Mouse (Mus musculus): ENCODE results near the gene Dusp13.
A peak's percentile ranks its signal among the peaks of the same experiment; 100 is the strongest.

Gene Dusp13

DNA sequence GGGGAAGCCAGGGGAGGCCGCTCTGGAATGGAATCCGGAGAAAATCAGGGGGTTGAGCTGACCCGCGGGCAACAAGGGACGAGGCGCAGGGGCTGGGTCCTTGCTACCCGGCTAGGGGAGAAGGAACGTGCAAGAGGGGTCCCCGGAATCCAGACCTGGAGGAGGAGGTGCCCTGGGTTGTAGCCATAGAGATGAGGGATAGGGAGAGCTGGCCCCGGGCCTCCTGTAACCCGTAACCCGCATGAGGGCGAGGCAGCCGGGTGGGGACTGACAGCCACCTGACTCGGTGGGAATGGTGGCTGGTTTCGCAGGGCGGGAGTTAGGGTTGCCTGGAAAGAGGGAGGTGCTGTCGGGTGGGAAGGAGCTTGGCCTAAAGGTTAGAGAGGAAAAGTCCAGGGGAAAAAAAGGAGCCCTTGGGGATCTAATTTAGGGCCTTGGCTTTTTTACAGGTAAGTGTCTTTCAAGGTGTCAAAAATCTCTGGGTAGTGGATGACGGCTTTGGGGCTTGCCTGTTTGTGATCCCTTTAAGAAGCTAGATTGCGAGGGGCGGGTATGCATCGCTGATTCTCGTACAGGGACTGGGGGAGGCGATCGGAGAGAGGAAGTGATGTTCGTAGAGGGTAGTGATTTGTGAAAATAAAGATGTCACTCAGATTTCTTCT, at the start of gene Dusp13:
TSS of gene Dusp13 (minus strand) at position 301 of the 662 bp plus-strand sequence.
- peak; percentile 79 for DNase-seq (ENCODE audit: low spot score)

DNA sequence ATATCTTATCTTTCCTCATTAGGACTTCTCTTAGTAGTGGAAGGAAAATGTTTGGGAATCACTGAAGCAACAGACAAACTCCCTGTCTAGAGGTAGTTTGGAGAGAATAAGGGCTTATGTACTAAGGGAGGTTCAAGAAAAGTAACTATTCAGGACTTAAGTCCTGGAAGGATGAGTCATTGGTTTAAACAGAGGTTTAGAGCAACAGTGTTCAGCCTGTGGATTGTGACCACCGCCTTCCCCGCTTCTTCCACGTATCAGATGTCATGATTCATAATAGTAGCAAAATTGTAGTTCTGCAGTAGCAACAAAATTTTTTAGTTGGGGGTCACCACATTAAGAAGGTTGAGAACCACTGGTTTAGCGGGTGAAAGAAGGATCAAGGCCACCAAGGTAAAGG, 49.7 kb upstream of the Dusp13 start:
- DNase-seq (ENCODE audit: low spot score), result no peak

DNA sequence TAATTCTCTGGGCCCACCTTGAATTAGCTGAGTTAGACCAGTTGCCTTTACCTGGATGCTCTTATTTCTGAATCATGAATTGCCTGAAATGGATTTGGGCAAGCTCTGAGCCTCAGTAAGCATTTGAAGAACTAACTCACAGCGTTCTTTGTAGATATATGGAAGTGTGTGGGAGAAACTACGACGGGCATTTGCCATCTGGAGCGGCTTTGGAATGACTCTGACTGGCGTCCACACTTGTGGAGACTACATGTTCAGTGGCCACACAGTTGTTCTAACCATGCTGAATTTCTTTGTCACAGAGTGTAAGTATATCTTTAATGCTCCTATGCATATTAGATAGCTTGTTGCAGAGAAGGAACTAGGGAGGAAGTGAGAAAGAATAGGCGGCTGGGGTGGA, 41.3 kb upstream of the Dusp13 start:
- no peak for DNase-seq (ENCODE audit: low spot score)

DNA sequence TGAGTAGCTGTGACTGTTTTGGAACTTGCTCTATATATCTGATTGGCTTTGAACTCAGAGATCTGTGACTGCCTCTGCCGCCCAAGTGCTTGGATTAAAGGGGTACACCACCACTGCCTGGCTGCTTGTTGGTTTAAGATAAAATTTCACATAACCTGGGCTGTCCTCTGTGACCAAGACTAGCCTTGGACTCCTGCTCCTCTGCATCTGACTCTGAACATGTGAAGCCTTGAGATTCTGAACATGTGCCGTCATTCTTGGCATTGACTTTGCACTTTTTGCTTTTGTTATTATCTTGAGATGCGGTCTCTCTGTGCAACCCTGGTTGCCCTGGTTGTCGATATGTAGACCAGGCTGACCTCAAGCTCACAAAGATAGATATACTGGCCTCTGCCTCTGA, 40.7 kb upstream of the Dusp13 start:
- DNase-seq (ENCODE audit: low spot score), result no peak

DNA sequence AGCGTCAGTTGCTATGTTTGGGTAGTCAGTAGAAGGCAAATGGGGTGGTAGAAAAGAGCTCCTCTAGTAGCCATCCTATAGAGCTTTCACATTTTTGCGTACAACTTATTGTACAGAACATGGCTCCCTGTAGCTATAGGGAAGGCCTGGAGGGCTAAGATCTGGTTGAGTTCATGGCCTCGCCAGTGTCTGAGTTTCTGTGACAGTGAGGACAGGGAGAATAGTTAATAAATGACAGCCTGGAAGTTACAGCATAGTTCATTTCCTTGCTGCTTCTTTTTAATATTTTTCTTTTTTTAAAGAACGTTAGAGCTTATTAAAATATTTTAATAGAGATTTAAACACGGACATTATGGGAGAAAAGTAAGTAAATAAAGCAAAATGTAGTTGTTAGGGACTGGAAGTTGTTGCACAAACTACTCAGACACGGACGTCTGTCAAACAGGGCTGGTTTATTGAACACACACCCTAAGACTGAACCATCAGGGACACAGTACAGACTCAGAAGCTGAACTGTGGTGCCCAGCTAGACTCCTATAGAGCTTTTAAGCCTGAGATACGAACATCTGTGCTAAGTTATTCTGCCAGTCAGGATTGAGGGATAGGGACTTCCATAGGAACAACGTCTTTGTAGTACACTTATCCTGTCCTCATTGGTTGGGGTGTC, 39.7 kb upstream of the Dusp13 start:
- DNase-seq (ENCODE audit: low spot score), result no peak

DNA sequence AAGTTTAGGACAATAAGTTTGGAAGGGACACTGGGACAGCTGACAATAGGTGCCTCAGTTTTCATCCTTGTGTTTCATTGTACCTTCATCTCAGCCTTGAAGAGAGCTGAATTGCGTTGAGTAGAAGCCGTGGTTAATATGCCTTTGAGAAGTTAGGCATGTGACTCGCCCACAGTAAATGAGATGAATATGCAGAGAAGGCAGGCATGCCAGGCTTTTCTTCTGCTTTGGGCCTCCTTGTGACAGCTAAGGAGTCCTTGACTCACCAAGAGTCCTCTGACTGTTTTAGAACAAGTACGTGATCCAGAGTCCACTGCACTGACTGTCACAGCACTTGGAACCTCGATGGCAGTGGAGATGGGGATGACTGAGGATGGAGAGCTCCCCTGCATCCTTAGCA, 37.1 kb upstream of the Dusp13 start:
- DNase-seq (ENCODE audit: low spot score), result no peak

DNA sequence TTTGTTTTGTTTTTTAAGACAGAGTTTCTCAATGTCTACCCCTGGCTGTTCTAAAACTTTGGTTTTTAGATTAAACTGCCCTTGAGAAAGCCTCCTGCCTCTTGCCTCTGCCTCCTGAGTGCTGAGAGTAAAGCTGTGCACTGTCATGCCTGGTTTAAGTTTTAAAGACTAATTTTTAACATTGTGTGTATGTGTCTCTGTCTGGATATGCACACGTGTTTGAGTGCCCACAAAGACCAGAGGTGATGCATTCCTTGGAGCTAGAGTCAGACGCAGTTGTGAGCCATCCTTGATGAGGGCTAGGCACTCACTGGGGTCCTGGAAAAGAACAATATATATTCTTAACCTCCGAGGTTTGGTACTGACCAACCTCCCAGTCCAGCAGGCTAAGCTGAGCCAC, 36.4 kb upstream of the Dusp13 start:
- no peak for DNase-seq (ENCODE audit: low spot score)

DNA sequence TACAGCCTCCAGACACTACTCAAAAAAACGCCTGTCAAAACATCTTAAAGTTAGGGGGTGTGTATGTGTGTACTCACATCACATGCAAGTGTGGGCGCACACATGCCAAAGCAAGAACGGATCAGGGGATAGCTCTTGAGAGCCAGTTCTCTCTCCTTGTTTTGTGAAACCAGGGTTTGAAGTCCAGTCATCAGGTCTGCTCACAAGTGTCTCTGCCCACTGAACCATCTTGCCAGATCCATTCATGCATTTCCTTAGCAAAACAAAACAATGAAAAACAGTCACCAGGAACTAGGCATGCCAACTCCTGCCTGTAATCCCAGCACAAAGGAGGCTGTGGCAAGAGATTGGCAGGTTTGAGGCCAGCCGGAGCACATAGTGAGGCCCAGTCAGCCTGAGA, 35.5 kb upstream of the Dusp13 start:
- DNase-seq (ENCODE audit: low spot score), result no peak

DNA sequence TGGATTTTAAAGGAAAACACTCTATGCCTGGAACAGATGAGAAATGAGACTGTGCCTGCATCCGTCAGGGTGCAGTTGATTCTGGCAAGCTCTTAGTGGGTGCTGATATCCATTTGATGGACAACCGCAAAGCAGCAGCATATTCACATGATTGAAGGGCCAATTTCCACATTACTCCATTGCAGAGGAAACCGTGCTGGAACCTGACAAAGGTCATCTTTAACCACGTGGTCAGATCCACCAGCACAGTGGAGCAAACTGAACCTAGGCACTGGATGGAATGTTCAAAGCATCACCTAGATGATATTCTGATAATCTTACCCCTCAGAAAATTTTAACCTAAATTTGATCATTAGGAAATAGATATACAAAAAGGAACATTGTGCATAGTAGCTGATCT, 25.2 kb upstream of the Dusp13 start:
- DNase-seq (ENCODE audit: low spot score), result no peak

DNA sequence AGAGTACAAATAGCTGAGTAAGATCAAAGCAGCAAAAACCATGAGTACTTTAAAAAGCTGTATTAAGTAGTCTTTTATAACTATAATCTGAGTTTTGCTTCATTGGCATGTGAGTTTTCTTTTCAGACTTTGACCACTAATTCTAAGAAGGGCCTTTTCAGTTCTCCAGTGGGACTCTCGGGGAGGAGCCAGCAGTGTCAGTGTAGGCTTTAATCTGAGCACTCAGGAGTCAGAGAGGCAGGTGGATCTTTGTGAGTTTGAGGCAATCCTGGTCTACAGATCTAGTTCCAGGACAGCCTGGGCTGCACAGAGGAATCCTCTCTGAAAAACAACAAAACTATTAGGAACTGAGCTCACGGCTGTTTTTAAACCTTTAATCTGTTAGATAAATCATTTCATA, 23.0 kb upstream of the Dusp13 start:
- no peak for DNase-seq (ENCODE audit: low spot score)

DNA sequence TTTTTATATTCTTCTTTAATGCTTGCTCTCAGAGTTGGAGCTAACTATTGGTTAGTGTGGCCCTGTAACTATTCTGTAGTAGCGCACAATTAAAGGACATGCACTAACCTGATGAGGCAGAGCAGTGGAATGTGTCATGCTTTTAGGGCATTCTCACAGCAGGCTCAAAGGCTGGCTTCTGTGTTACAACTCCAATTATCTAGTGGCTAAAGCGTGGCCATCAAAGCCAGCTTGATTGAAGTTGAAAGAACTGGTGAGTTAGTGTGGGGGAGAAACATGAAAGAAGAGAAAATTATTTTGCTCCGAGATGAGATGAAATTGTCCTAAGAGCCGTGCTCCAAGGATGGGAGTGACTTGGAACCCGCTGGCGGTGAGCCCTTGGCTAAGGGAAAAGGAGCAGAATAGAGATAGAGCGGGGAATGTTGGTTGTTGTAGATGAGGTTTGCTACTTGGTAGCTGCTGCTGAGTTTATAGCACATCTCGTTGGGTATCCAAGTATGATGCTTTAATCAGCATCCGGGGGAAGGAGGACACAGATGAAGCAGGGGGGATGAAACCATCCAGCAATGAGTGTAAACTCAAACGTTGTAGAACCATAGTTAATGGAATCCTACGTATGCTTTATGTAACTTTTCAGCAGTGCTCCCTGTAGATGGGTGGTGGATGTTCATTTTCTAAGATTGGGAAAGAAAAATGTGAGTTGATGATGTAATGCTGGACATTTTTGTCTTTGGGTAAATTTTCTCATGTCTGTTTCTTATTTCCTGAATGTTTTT, 21.7 kb upstream of the Dusp13 start:
- DNase-seq (ENCODE audit: low spot score), result no peak

DNA sequence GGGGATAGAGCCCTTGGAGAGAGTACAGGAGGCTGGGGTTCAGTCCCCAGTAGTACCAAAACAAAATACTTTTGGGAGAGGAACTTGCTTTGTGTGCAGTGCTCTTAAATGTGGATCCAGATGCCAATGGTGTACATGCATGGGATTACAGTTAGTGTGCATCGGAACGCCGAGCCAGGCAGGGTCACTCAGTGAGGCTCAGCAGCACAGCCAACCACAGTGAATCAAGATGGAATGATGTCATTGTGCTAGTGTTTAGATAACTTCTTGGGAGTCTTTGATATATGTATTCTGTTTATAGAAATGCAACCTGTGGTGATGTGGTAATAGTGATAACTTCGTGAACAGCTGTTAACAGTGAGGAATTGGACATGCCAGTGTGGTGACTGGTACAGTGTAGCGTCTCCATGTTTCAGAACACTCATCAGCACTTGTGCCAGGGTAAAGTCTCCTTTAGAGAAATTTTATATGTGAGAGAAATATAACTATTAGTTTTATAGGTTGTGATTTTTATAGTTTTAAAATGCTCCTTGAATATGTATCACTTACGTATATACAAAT, 15.5 kb upstream of the Dusp13 start:
- no peak for DNase-seq (ENCODE audit: low spot score)

DNA sequence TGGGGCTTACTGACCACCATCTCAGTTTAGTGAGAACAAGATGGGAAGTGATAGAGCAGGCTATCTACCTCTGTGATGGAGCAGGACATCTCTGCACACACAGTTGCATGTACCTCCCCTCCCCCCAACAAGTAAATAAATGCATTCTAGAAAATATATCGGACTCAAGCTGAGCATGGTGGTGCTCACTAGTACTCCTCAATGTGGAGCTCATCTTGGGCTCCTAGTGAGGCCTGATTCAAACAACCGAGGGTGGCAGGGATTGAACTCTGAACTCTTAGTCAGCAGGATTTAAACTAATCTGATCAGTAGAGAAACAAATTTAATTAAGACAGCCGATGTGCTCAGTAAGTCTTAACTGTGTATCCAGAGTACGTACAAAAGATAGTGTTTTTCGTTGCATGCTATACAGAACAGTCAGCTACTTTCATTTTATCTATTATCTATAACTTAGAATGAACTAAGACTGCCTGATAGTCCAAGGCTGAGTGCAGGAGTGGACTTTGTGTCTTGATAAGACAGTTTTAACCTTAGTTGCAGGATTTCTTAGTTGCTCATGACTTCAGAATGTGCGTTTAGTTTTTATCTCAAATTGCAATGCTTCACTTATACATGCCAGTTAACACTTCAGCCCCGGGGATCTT, 14.9 kb upstream of the Dusp13 start:
- peak; percentile 55 for DNase-seq (ENCODE audit: low spot score)

DNA sequence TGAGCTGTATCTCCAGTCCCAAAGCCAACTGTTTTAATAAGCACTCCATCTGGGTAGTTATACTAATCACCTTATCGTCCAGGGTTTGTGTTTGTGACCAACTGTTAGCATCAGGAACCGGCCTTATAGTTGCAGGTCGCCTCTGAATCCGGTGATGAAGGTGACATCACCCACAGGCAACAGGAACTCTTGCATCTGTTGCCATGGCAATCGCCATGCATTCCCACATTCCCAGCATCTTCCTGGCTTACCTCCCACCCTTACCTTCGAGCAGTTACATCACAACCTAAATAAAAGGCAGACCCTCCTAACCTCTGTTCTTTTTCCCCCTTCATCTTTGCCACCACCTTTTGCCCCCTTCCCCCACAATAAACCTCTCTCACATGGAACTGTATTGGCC, 13.7 kb upstream of the Dusp13 start:
- no peak for DNase-seq (ENCODE audit: low spot score)

DNA sequence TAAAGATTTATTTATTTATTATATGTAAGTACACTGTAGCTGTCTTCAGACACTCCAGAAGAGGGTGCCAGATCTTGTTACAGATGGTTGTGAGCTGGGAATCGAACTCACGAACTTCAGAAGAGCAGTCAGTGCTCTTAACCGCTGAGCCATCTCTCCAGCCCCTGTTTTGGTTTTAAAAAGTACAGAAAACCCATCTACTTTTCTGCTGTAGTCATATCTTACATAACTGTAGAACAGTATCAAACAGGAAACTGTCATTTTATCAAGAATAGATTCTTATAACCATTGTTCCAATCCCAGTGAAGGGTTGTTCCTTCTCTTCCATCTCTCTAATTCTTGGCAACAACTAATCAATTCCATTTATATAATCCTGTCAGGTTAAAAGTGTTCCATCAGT, 12.8 kb upstream of the Dusp13 start:
- no peak for DNase-seq (ENCODE audit: low spot score)

DNA sequence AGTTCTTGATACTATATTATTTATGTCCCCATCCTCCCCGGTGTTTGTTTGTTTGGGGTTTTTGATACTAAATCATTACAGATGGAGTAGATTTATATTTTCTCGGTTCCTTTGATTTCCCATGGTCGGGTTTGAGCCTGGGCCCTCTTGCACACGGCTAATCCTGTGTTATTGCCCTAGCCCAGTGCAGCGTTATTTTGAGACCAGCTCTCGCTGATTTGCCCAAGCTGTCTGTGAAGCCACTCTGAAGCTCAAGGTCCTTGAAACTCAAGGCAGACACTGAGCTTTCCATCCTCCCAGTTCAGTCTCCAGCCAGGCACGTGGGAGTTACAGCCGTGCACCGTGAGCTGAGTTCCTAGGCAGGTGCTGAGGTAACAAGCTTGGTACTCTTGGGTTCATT, 10.6 kb upstream of the Dusp13 start:
- DNase-seq (ENCODE audit: low spot score), result no peak

DNA sequence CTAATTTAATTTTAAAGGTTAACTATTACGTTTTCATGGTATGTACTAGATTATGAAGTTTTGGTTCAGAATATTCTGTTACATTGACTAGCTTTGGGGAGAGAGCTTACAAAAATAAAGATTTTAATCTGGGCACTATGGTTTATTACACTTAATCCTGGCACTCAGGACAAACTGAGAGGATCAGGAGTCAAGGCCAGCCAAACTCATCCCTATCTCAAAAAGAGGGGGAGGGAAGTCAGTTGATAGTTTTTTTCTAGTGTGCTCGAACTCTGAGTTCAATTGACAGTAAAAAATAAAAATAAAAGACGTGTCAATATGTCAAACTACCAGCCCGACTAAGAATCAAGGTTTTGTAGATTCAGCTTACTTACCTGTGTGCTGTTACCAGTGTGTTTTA, 2.4 kb upstream of the Dusp13 start:
- DNase-seq (ENCODE audit: low spot score), result no peak

DNA sequence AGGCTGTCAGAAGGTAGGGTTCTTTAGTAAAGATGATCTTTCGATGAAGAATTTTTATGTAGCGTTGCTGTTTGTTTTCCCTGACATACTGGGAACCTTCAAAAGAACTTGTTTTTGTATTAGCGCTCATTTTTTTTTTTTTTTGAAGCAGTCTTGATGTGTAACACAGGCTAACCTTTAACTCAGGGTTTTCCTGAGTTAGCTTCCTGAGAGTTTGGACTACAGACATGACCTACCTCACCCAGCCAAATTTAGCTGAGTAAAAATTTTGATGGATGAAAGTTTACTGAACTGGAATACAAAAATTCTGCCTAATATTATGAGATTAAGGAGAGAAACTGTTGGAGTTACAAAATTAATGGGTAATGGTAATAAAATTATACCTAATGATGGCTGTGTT, 1.4 kb upstream of the Dusp13 start:
- DNase-seq (ENCODE audit: low spot score), result no peak

DNA sequence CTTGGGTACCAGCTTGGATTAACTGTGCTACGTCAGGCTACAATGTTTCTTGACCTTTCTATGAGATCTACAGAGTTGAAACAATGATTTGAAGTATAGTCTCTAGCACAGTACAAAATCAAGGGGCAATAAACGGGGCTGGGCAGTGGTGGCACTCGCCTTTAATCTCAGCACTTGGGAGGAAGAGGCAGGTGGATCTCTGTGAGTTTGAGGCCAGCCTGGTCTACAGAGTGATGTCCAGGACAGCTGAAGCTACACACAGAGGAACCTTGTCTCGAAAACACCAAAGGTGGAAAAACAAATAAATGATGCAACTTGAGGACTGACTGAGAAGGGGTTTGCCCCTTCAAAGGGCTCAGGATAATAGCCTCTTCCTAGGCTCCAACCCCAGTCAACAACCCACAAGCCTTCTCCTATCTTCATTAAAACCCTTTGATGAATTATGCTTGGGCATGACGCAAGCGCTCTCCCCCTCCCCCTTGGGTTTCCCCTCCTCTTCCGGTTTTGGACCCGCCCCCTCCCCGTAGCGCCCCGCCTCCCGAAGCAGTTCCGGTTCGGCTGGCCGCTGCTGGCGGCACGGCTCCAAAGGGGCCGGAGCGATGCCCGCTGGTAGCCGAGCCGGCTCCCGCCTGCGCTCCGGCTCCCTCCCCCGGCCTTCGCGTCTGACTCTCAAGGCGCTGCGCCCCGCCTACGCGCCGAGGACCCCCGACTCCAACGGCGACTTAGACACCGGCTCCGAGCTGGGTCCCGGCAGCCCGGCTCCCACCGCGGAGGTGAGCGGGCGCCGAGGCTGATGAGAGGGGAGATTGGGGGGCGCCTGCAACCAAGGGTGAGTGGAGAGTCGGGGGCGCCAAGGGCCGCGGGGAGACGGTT, 737 bp downstream of the Dusp13 start, which contains the start of gene Samd8:
TSS of gene Samd8 (plus strand) at position 524 of the 873 bp plus-strand sequence.
- peak; percentile 89 for DNase-seq (ENCODE audit: low spot score)

DNA sequence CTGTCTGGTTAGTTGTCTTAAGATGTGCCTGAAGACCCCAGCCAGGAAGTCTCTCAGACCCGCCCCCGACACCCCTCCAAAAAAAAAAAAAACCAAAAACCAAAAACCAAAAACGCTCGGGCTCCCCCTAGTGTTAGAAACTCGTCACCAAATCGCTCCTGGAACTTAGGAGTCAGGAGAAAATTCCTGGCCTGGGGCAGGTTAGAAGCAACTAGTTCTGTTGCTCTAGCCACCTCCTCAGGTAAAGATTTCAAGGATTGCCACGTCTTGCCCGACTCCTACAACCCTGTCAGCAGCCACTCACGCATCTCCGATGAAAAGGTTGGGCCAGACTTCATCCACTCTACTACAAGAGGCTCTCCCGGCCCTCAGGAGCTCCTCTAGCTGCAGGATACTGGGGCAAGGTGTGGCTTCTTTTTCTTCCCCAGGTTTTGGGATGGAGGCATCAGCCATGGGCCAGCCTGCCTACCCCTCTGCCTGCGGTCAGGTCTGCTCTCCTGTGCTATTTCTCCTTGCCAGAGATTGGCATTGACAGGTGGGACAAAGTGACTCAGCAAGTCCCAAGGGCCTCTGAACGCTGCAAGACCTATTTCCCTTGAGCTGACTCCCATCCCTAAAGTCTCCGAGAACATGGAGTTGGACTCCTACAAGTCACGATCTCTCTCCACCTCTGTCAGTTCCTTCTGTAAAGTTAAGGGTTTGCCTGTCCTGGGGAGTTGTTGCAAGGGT, 2.7 kb downstream of the Dusp13 start:
- DNase-seq (ENCODE audit: low spot score), result no peak
